Mouse (Mus musculus) Patski (cell line): ENCODE measurements at regions not wholly inside any gene's neighbourhood (a gene's known extent, or its start where the extent isn't known, plus 50 kb on each side); places are given as distances from the start of the nearest gene placed in this dataset.

Source experiments
- ATAC-seq: fragments of 100-300 bp; one replicate; pipeline ENCODE4 v1.8.0; 2021
- CTCF ChIA-PET: fragments of 350-600 bp; sonication (Branson Sonifier 250); formaldehyde crosslinking; loops from one replicate; lab custom pipeline; 2022; ENCODE audit warnings: inconsistent platforms; lab: Charles Lee
- POLR2A ChIA-PET: fragments of 350-600 bp; sonication (Branson Sonifier 250); formaldehyde crosslinking; loops from one replicate; lab custom pipeline; 2022; ENCODE audit warnings: antibody characterized with exemption, inconsistent platforms; lab: Charles Lee
- DNase-seq: peaks from one replicate; pipeline ENCODE4 v3.0.0-alpha.2; 2011; ENCODE audit warnings: low read depth, low spot score
- H3K27me3 ChIP-seq: fragments of 371-371 bp; one replicate; pipeline ENCODE4 v1.5.1; 2021
- CTCF ChIP-seq: fragments of 100-300 bp; IDR thresholded peaks from one replicate; pipeline ENCODE4 v1.5.1; 2021
- in situ Hi-C: fragments of 300-500 bp; cut with MboI; formaldehyde crosslinking; loops from 3 replicates; pipeline ENCODE4 v1.11.1; 2018; ENCODE audit warnings: low pct_unique_long_range_greater_than_20kb, mixed read lengths

DNA sequence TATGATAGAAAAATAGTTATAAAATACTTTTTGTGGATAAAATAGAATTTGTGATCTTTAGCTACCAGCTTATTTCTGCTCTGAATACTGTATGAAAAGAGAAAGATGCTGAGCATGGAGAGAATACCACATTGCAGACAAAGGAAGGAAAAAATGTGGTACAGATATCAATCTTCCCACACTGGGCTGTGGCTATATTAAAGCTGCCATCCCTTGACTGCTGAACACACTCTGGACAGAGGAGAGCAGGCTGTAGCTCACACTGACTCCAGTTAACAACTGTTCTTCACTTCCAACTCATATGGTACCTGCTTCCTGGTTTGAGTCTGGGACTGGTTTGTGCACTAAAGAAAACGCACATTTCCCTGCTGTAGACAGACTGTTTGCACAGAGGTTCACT lies 76.7 kb upstream of the Try4 start:
- ChIA-PET CTCF (interaction anchor here (2.1 kb wide), 1 partner anchor 14 kb away, joined by 7 read pairs; no protein-coding TSS in a partner anchor), POLR2A (no interaction called here)
- no peak for DNase-seq
- in situ Hi-C loops = no loop called here
- ATAC-seq = no peak
- TF ChIP-seq CTCF = no peak
- H3K27me3 ChIP-seq = peaks cover 21% of the 10 kb centered on the region

DNA sequence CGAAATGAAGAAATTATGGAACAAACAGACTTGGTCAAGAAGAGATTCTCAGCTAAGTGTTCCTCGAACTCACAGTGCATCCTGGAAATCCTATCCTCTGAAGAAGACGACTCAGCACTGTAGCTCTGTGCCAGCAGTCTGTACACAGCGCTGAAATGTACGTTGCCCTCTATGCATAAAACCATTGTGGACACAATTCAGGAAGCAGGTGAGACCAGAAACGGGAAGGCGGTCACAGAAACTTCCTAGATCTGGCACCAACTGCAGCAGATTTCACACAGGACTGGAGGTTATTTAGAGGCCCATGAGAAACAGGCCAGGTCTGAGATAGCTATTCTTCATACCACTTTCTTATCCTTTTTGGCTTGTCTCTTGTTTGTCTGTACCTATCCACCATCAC lies 83.7 kb upstream of the Try4 start:
- ChIA-PET CTCF (no interaction called here), POLR2A (no interaction called here)
- ATAC-seq (no peak), DNase-seq (no peak)
- TF ChIP-seq CTCF = no peak
- peaks cover 10% of the 10 kb centered on the region for H3K27me3 ChIP-seq
- in situ Hi-C loops = no loop called here

DNA sequence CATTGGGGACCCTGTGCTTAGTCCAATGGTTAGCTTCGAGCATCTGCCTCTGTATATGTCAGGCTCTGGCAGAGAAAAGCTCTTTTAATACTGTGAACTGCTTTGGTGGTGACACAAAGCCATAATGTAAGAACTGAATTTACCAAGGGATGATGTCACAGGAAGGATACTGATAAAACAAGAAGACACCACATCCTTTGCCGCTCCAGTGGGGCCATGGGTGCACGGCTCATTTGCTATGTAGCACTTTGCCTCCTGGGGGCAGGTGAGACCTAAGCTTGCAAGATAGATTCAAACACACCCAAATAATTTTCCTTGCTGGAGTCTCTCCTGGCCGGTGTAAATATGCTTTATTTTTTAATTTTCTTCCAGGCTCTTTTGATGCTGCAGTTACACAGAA lies 86.2 kb upstream of the Try4 start:
- DNase-seq = no peak
- no peak for ATAC-seq
- ChIA-PET POLR2A (no interaction called here), CTCF (interaction anchor here (1.2 kb wide), 1 partner anchor 12 kb away, joined by 3 read pairs; no protein-coding TSS in a partner anchor)
- in situ Hi-C loops = no loop called here
- no peak for TF ChIP-seq CTCF
- peaks cover 3% of the 10 kb centered on the region for H3K27me3 ChIP-seq

DNA sequence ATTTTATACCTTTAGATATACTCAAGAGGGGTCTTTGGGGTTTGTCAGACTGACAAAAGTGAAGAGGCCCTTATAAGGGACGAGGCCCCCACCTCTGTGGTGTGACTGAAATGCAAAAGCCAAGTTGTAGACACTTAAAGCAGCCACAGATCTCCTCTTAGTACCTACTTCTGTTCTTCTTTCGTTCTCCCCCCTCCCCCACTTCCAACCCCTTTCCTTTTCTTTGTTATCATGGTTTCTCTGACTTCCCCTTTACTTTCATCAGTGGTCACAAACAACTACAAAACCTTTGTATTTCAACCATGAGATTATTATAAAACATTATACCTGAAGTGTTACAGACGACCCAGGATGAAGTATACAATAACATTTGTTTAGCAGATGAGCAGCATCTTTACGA lies 96.2 kb upstream of the Try4 start:
- CTCF ChIA-PET = no interaction called here
- in situ Hi-C loops = no loop called here
- no peaks in the 10 kb centered on the region for H3K27me3 ChIP-seq
- DNase-seq (no peak), ATAC-seq (no peak)
- POLR2A ChIA-PET = no interaction called here
- no peak for TF ChIP-seq CTCF

DNA sequence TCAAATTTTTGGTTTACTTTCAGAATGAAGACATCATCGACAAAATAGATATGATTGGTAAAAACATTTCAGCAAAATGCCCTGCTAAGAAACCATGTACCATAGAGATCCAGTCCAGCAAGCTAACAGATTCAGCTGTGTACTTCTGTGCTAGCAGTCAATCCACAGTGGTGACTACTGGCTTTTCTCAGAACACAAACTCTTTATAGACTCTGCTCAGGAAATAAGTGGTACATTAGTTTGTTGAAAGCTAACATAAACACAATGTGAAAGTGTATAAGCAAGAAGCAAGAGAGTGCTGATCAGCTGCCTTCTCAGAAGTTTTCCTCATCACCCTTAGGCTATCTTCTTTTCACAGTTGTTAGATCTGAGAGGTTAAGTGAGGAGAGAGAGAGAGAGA lies 99.2 kb upstream of the Try4 start:
- no peak for TF ChIP-seq CTCF
- POLR2A ChIA-PET = no interaction called here
- CTCF ChIA-PET = no interaction called here
- in situ Hi-C loops = no loop called here
- no peaks in the 10 kb centered on the region for H3K27me3 ChIP-seq
- ATAC-seq (no peak), DNase-seq (no peak)

DNA sequence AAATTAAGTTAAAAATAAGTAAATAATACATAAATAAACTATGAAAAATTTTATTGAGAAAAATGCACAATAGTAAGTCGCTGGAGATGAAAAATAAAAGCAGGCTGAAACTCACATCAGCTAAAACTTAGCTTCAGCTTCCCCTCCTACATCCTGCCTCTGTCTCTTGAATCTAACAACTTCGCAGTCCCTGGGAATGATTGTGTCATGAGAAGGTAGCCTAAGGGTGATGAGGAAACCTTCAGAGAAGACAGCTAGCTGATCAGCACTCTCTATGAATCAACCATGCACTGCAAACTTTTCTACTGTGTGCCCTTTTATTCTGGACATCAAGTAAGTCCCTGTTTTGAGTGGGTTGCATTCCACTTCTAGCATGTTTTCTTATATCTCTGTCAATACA lies 99.8 kb upstream of the Try4 start:
- DNase-seq (no peak), ATAC-seq (no peak)
- TF ChIP-seq CTCF = no peak
- no peaks in the 10 kb centered on the region for H3K27me3 ChIP-seq
- in situ Hi-C loops = no loop called here
- ChIA-PET CTCF (no interaction called here), POLR2A (no interaction called here)

DNA sequence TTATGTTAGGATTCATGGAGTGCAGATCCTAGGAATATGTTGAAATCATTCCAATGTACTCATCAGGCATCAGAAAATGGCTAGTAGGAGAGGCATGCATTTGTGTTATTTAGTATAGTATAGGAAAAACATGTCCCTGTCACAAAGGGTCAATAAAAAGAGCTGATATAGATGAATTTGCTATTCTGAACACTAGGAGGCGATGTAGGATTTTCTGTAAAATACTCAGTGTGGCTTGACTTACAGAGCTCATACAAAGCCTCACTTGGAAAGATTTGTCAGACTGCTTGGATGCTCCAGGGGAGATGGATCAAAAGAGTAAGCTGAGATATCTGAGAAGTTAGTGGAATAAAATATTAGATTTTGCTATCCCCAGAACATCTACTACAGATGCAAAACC lies 107.6 kb upstream of the Try4 start:
- ATAC-seq (no peak), DNase-seq (no peak)
- in situ Hi-C loops = no loop called here
- POLR2A ChIA-PET = no interaction called here
- no peaks in the 10 kb centered on the region for H3K27me3 ChIP-seq
- CTCF ChIA-PET = no interaction called here
- TF ChIP-seq CTCF = no peak

DNA sequence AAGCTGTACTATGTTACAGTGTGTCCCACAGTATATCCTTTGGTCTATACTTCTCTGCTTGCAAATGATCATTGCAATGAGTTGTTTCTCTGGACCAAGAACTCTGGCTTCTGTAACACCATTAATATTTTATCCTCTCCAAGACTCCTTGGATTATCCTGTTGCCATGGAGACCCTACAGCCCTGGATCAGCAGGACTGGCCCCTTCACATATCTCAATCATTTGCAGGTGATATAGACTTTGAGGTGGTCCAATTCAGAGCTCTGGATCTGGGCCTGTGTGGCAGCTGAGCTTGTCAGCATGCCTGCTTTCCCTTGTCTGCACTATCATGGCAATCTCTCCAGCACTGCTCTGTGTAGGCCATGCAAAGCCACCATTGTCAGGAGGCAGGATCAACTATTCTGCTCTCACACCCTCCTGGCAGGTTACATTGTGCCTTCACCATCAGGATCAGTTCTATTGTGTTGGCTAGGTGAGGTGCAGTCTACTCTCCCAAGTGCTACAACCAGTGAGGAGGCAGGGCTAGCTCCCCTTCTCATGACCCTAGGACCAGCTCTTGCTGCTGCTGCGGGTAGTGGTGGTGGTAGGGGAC lies 110.2 kb upstream of the Try4 start:
- CTCF ChIA-PET = no interaction called here
- DNase-seq = no peak
- no peaks in the 10 kb centered on the region for H3K27me3 ChIP-seq
- TF ChIP-seq CTCF = no peak
- POLR2A ChIA-PET = no interaction called here
- in situ Hi-C loops = no loop called here
- no peak for ATAC-seq

DNA sequence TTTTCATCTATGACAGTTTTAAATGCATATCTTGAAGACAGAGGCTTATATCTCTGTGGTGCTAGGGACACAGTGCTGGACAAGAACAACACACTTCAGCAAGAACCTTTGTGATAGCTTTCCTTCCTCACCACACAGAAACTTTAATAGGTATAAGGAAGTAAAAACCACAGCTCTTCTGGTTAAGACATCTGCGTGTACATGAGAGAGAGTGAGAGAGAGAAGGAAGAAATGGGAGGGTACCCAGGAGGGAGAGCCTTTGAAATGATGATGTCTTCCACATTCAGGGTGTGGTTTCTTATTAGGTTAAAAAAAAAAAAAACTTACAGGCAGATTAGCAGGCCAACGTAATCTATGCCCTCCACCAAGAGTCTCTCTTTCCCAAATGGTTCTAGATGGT lies 113.2 kb upstream of the Try4 start:
- ChIA-PET CTCF (no interaction called here), POLR2A (interaction anchor here (0.7 kb wide), 1 partner anchor 337 kb away, joined by 3 read pairs; no protein-coding TSS in a partner anchor)
- in situ Hi-C loops = no loop called here
- TF ChIP-seq CTCF = no peak
- no peak for DNase-seq
- no peak for ATAC-seq
- no peaks in the 10 kb centered on the region for H3K27me3 ChIP-seq

DNA sequence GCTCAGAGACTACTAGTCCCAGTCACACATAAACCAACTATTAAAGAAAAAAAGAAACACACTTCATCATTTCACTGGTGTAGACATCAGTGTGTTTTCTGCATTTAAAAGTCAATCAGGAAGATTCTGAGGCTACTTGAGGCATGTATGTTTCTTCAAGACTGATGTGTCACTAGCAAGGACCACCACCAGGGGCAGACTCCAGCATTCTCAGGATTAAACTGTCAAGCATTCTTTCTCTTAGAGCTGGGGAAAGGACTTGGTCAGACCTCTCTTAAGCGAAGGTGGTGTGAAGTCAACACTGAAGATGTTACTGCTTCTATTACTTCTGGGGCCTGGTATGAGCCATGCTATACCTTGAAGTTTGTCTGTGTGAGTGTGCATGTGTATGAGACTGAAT lies 114.1 kb upstream of the Try4 start:
- no peak for TF ChIP-seq CTCF
- ATAC-seq = no peak
- peaks cover 5% of the 10 kb centered on the region for H3K27me3 ChIP-seq
- DNase-seq = no peak
- ChIA-PET POLR2A (no interaction called here), CTCF (no interaction called here)
- in situ Hi-C loops = no loop called here

DNA sequence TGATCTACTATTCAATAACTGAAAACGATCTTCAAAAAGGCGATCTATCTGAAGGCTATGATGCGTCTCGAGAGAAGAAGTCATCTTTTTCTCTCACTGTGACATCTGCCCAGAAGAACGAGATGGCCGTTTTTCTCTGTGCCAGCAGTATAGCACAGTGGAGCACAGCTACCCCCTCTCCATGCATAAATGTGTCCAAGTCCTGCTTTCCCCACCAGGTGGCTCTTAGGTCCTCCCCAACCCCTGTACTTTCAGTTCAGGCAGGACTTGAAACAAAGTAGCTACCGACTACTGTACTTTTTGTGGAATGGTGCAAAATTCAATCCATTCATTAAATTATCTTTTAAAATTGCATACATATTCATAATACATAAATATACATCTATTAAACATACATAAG lies 123.2 kb upstream of the Try4 start:
- DNase-seq = no peak
- ATAC-seq = no peak
- peaks cover 5% of the 10 kb centered on the region for H3K27me3 ChIP-seq
- TF ChIP-seq CTCF = no peak
- ChIA-PET POLR2A (no interaction called here), CTCF (interaction anchor here (1.4 kb wide), 1 partner anchor 42 kb away, joined by 3 read pairs; no protein-coding TSS in a partner anchor)
- in situ Hi-C loops = no loop called here

DNA sequence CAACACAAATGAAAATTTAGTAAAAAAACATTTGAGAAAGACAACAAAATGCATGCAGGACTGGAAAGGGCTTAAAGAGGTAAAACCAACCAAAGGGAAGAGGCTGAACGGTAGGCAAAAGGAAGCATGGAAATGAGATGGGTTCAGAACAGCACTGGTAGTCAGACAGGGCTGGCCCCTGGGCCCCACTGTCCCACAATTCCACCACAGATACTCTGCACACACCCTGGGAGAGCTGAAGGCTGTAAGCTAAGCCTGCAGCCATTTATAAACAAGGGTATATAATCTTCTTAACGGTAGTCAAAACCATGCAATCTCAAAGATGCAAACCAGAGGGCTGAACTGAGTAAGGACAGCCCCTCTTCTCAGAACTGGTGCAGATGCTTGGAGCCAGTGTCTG lies 124.0 kb upstream of the Try4 start:
- no peak for ATAC-seq
- DNase-seq = no peak
- H3K27me3 ChIP-seq = no peaks in the 10 kb centered on the region
- TF ChIP-seq CTCF = no peak
- ChIA-PET CTCF (no interaction called here), POLR2A (no interaction called here)
- in situ Hi-C loops = no loop called here
